Mouse (Mus musculus): Measurements from ENCODE around the gene Tcf20. TPM values are rescaled to one million over a fixed set of nuclear protein-coding genes. Genes with fewer than 3 reads are reported as not detected.

Gene Tcf20
- polyA plus RNA-seq, 1 experiment = not detected

DNA sequence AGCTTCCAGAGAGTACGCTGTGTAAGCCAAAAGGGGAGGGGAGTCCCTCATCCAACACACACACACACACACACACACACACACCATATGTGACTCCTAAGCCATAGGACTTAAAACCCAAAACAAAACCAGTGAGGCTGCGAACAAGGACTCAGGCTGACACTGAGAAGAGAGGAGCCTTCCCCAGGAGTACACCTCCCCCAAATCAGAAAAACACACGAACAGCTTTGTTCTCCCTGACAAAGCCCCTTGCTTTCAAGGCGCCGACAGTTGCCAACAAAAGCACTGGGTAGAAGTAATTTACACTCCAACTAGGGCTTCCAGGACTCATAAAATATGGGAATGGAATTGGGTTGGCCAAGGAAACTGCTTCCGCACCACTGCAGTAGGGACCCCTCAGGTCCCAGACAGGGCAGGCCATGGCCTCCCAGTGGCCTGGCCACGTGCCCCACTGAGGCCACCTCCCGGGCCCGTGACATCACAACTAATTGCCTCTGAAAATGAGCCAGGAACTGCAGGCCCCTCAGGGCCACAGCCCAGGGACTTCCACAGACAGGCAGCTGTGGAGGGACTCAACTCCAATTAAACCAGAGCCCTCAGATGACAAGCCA is 4.2 kb downstream of the Tcf20 start:
- H3K27ac ChIP-seq (ENCODE audit: insufficient read depth, low read depth, low read length) = no peak overlapping the region
- peaks cover 36% of the 10 kb centered on the region for H3K4me1 ChIP-seq (ENCODE audit: control insufficient read depth, insufficient read depth, low read length)
- WGBS = 46% methylated on average over 9 of the region's 9 CpGs
- H3K4me3 ChIP-seq (ENCODE audit: insufficient read depth, low read depth, low read length) = no peak overlapping the region
- TF ChIP-seq CTCF (IDR thresholded peaks at IDR 0.05; ENCODE audit: insufficient read depth, low read depth, low read length) = no peak
- TF ChIP-seq POLR2A (IDR thresholded peaks at IDR 0.05; ENCODE audit: insufficient read depth, low read depth, low read length) = no peak

- TF ChIP-seq CTCF (IDR thresholded peaks at IDR 0.05; ENCODE audit: insufficient read depth, low read depth, low read length) = no peak
- no peak for TF ChIP-seq POLR2A (IDR thresholded peaks at IDR 0.05; ENCODE audit: insufficient read depth, low read depth, low read length)
- WGBS = 30% methylated on average over 18 of the region's 18 CpGs
- Histone ChIP-seq H3K27ac (ENCODE audit: insufficient read depth, low read depth, low read length) (no peak overlapping the region), H3K4me1 (ENCODE audit: control insufficient read depth, insufficient read depth, low read length) (peaks cover 34% of the 10 kb centered on the region), H3K4me3 (ENCODE audit: insufficient read depth, low read depth, low read length) (no peak overlapping the region)
These were observed 4.8 kb downstream of the Tcf20 start for GRCm38 (mm10) chr15:82982724-82983415.

DNA sequence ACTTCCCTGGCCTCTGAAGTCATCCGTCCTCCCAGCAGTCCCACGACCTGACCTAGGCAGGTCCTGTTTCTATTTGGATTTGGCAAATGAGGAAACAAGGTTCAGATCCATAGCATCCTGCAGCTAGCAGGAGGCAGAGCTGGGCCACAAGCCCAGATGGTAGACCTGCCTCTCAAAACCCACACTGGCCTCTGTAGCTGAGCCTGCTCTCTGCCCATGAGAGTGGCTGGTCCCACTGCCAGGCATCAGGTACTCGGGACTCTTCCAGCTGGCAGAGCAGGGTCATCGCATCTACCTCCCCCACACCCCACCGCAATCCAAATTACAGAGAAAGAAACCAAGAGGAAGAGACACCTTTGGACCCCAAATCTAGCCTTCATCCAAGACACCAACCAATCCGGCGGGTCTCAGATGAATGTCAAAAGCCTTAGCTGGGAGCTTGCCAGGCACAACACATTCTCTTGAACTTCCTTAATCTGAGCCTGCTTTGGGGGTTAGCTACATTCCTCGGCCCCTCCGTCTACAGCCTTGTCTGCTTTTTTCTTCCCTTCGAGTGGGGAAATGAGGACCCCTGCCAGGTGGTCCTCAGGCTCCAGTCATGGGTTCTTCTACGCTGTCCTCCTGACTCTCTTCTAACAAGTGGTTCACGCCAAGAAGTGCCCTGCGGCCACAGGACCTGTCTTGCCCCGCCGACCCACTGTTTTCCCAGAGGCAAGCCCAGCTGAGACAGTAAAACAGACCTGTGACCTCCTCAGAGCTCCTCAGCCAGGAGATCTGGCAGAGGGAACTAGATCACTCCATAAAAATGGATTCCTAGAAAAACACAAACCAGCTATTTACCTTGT is 5.8 kb downstream of the Tcf20 start:
- Histone ChIP-seq H3K4me1 (ENCODE audit: control insufficient read depth, insufficient read depth, low read length) (peaks cover 29% of the 10 kb centered on the region), H3K27ac (ENCODE audit: insufficient read depth, low read depth, low read length) (no peak overlapping the region), H3K4me3 (ENCODE audit: insufficient read depth, low read depth, low read length) (no peak overlapping the region)
- WGBS = 66% methylated on average over 15 of the region's 15 CpGs
- TF ChIP-seq CTCF (IDR thresholded peaks at IDR 0.05; ENCODE audit: insufficient read depth, low read depth, low read length) (no peak), POLR2A (IDR thresholded peaks at IDR 0.05; ENCODE audit: insufficient read depth, low read depth, low read length) (no peak)

- 97% methylated on average over 1 of the region's 1 CpGs for WGBS
- no peak overlapping the region for H3K4me3 ChIP-seq (ENCODE audit: insufficient read depth, low read depth, low read length)
- TF ChIP-seq POLR2A (IDR thresholded peaks at IDR 0.05; ENCODE audit: insufficient read depth, low read depth, low read length) = no peak
- TF ChIP-seq CTCF (IDR thresholded peaks at IDR 0.05; ENCODE audit: insufficient read depth, low read depth, low read length) = no peak
- no peak overlapping the region for H3K27ac ChIP-seq (ENCODE audit: insufficient read depth, low read depth, low read length)
- peaks cover 20% of the 10 kb centered on the region for H3K4me1 ChIP-seq (ENCODE audit: control insufficient read depth, insufficient read depth, low read length)
These were observed 8.1 kb downstream of the Tcf20 start for GRCm38 (mm10) chr15:82979531-82979930.

DNA sequence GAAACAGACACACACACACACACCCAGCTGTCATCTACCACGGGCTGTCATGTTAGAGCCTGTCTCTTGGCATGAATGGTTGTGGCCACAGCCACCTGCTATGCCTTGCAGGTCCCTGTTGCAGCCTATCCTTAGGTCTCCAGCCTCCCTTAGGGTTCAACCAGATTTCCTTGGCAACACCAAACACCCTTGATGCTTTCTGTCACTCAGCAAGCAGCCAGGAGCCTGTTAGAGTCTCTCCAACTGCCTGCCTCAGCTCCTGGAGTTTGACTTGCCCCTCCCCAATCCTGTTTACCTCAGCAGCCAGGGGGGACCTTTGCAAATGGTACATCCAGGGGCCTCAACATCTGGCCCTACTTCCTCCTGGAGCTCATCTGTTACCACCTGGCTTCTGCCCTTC is 13.2 kb downstream of the Tcf20 start:
- Histone ChIP-seq H3K27ac (ENCODE audit: insufficient read depth, low read depth, low read length) (no peak overlapping the region), H3K4me3 (ENCODE audit: insufficient read depth, low read depth, low read length) (no peak overlapping the region), H3K4me1 (ENCODE audit: control insufficient read depth, insufficient read depth, low read length) (peaks cover 5% of the 10 kb centered on the region; the same call in 1 of the 2 replicates)
- WGBS = 93% methylated on average over 1 of the region's 1 CpGs
- TF ChIP-seq CTCF (IDR thresholded peaks at IDR 0.05; ENCODE audit: insufficient read depth, low read depth, low read length) = no peak
- TF ChIP-seq POLR2A (IDR thresholded peaks at IDR 0.05; ENCODE audit: insufficient read depth, low read depth, low read length) = no peak

DNA sequence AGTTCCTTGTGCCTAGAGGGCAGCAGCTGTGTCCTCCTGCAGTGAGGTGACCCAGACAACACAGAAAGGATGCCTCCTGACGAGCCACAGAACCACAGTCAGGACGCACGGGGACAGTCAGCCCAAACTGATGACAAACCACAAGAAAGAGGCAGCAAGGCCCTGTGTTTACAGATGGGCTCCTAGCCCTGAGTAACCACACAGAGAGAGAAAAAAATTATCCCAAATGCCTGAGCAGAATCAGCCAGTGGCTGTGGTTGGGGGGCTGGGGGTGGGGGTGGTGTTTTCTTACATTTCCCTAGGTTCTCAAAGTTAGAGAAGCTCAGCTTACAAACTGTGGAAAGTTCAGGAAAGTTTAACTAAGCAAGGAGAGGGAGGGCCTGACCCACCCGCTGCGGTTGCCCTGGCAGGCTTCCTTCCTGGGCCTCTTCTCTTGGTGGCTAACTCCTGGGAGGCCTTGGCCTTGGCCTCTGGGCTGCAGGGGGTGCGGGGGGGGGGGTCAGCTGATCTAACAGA is 18.4 kb downstream of the Tcf20 start:
- TF ChIP-seq CTCF (IDR thresholded peaks at IDR 0.05; ENCODE audit: insufficient read depth, low read depth, low read length) (no peak), POLR2A (IDR thresholded peaks at IDR 0.05; ENCODE audit: insufficient read depth, low read depth, low read length) (no peak)
- 61% methylated on average over 6 of the region's 6 CpGs for WGBS
- H3K4me1 ChIP-seq (ENCODE audit: control insufficient read depth, insufficient read depth, low read length) = peaks cover 33% of the 10 kb centered on the region
- H3K27ac ChIP-seq (ENCODE audit: insufficient read depth, low read depth, low read length) = peak overlapping the region; percentile 52
- no peak overlapping the region for H3K4me3 ChIP-seq (ENCODE audit: insufficient read depth, low read depth, low read length)

DNA sequence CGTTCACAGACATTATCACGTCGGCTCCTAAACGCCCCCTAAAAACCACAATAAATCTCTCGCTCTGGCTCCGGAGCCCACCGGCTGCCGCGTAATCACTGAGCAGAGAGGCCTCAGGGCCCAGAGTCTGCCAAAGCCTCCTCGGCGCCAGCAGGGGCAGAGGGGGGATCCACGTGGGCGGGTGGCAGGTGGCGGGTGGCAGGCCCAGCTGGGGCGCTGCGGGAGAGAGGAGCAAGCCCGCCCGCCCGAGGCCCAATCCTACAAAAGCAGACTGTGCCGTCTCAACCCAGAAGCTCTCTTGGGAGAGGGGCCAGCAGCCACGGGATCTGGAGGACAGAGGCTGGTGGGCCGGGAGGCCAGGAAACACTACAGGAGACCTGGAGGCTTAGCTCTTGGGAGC is 19.2 kb downstream of the Tcf20 start:
- 2% methylated on average over 22 of the region's 22 CpGs for WGBS
- peaks cover 38% of the 10 kb centered on the region for H3K4me1 ChIP-seq (ENCODE audit: control insufficient read depth, insufficient read depth, low read length)
- TF ChIP-seq POLR2A (IDR thresholded peaks at IDR 0.05; ENCODE audit: insufficient read depth, low read depth, low read length) (no peak), CTCF (IDR thresholded peaks at IDR 0.05; ENCODE audit: insufficient read depth, low read depth, low read length) (no peak)
- H3K27ac ChIP-seq (ENCODE audit: insufficient read depth, low read depth, low read length) = peak overlapping the region; percentile 52
- H3K4me3 ChIP-seq (ENCODE audit: insufficient read depth, low read depth, low read length) = peak overlapping the region; percentile 1; the same call in 1 of the 2 replicates

GRCm38 (mm10) chr15:82967947-82968346 is 19.7 kb downstream of the Tcf20 start:
- peaks cover 40% of the 10 kb centered on the region for H3K4me1 ChIP-seq (ENCODE audit: control insufficient read depth, insufficient read depth, low read length)
- 11% methylated on average over 6 of the region's 6 CpGs for WGBS
- H3K27ac ChIP-seq (ENCODE audit: insufficient read depth, low read depth, low read length) = peak overlapping the region; percentile 52; the same call in 1 of the 2 replicates
- no peak overlapping the region for H3K4me3 ChIP-seq (ENCODE audit: insufficient read depth, low read depth, low read length)
- TF ChIP-seq POLR2A (IDR thresholded peaks at IDR 0.05; ENCODE audit: insufficient read depth, low read depth, low read length) (no peak), CTCF (IDR thresholded peaks at IDR 0.05; ENCODE audit: insufficient read depth, low read depth, low read length) (no peak)

Measured in olfactory bulb, adult 2 months (tissue).